Mouse (Mus musculus) kidney, postnatal 0 days (tissue): Measurements from ENCODE around the gene Ccdc86. TPM values are rescaled to one million over a fixed set of nuclear protein-coding genes. Genes with fewer than 3 reads are reported as not detected.

Experiments used
- ATAC-seq: fragments of 200-750 bp; cut with Nextera tagmentation; replicated peaks from 2 replicates; pipeline ENCODE4 v1.8.0; 2017; ENCODE audit warnings: low read depth, moderate number of reproducible peaks, moderate TSS enrichment, moderate library complexity; ENCODE audit not compliant: low FRiP score
- DNase-seq: peaks from one replicate; pipeline ENCODE4 v3.0.0-alpha.2; 2016; ENCODE audit warnings: low spot score
- H3K27ac ChIP-seq: fragments of 300-500 bp; sonication (generic); 2 replicates; pipeline ENCODE4 v1.5.1; 2014; ENCODE audit warnings: mild to moderate bottlenecking
- H3K27me3 ChIP-seq: fragments of 300-500 bp; sonication (generic); 2 replicates; pipeline ENCODE4 v1.6.1; 2014; ENCODE audit warnings: low read length, mixed read lengths; ENCODE audit not compliant: insufficient read depth
- H3K36me3 ChIP-seq: fragments of 300-500 bp; sonication (generic); 2 replicates; pipeline ENCODE4 v1.6.1; 2014; ENCODE audit warnings: low read length, mixed read lengths; ENCODE audit not compliant: insufficient read depth
- H3K4me1 ChIP-seq: fragments of 300-500 bp; sonication (generic); replicated peaks from 2 replicates; pipeline ENCODE4 v1.6.1; 2014; ENCODE audit warnings: antibody characterized with exemption, low read length, mixed read lengths; ENCODE audit not compliant: insufficient read depth
- H3K4me2 ChIP-seq: fragments of 300-500 bp; sonication (generic); 2 replicates; pipeline ENCODE4 v1.6.1; 2014; ENCODE audit warnings: mild to moderate bottlenecking, low read length, moderate library complexity, mixed read lengths
- H3K4me3 ChIP-seq: fragments of 300-500 bp; sonication (generic); replicated peaks from 2 replicates; pipeline ENCODE4 v1.5.1; 2014; ENCODE audit warnings: low read depth, low read length
- H3K9ac ChIP-seq: fragments of 300-500 bp; sonication (generic); 2 replicates; pipeline ENCODE4 v1.6.1; 2014; ENCODE audit warnings: low read depth, low read length
- H3K9me3 ChIP-seq: fragments of 300-500 bp; sonication (generic); replicated peaks from 2 replicates; pipeline ENCODE4 v1.6.1; 2016; ENCODE audit warnings: low read length, inconsistent platforms, mixed read lengths
- CTCF ChIP-seq: IDR thresholded peaks from 2 replicates; pipeline ENCODE4 v1.5.1; 2016; ENCODE audit warnings: antibody characterized with exemption, low read depth, mild to moderate bottlenecking, moderate library complexity
- WGBS: fragments of 180-500 bp; shearing (Covaris S2); extraction: QIAGEN DNeasy Blood & Tissue Kit; methylation state at CpG from one replicate; pipeline ENCODE4 v1.1.7; 2014; 5-methylcytosine and 5-hydroxymethylcytosine counted together
- polyA plus RNA-seq: library from polyadenylated mRNA; unstranded; fragments of >200 nt; fragmentation: Nextera tagmentation; extraction: Ambion mirVana; gene quantifications from 2 replicates; pipeline ENCODE4 v1.2.1, GENCODE M21; 2015

Gene Ccdc86
- polyA plus RNA-seq, 1 experiment from 2014 or later = 22.9 TPM

DNA sequence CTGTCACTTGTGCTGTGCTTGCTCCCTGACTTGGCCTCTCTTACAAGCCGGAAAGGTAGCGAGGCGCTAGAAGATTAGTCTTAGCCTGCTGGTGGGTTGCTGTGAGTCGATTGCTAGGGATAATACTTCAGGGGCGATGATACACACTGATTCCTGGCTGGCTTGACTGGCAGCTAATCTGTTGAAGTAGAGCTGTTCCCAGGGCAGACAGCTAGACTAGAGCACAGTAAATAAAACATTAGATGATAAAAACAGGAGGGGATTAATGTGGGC lies 43.4 kb downstream of the Ccdc86 start:
- Histone ChIP-seq H3K4me2 (no peak overlapping the region), H3K36me3 (peaks cover 42% of the 10 kb centered on the region), H3K4me3 (no peak overlapping the region), H3K27me3 (no peaks in the 10 kb centered on the region), H3K27ac (peak overlapping the region; percentile 82), H3K9ac (no peak overlapping the region), H3K4me1 (peaks cover 5% of the 10 kb centered on the region; the same call in 1 of the 2 replicates), H3K9me3 (no peaks in the 10 kb centered on the region)
- 50% methylated on average over 5 of the region's 5 CpGs for WGBS
- DNase-seq = no peak
- TF ChIP-seq CTCF = no peak
- no peak for ATAC-seq

DNA sequence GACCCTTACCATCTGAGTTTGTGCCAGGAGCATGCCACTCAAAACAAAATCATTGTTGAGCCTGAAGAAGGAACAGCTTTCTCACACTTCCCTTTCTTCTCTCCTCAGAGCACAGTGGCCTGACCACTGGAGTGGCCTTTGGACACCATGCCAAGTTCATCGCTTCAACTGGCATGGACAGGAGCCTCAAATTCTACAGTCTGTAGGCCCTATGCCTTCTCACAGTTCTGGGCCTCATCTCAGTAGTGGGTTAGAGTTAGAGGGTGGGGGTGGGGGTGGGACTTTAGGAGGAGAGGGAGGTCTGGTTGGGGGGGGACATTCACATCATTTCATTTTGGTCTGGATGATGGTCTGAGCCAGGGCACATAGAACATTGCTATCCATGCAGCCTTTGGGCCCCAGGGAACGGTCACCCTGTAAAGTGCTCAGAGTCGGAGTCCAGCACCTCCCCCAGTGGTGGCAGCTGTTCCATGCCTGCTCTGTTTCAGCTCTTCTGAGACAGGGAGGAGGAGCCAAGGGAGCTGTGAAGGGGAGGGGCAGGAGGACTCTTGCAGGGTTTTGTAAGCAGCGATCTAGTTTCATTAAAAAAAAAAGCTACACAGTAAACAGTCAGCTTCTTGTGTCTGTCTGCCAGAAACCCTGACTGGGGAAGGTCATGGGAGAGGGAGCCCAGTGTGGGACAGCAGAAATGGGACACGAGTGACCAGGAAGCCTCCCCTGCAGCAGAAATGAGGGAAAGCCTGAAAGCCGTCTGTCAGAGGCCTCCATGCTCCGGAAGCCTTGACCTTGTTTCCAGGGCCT lies 43.9 kb downstream of the Ccdc86 start:
- no peaks in the 10 kb centered on the region for H3K9me3 ChIP-seq
- H3K9ac ChIP-seq = no peak overlapping the region
- ATAC-seq (peak; percentile 85), DNase-seq (peak; percentile 95)
- H3K4me3 ChIP-seq = no peak overlapping the region
- peaks cover 5% of the 10 kb centered on the region; the same call in 1 of the 2 replicates for H3K4me1 ChIP-seq
- H3K4me2 ChIP-seq = no peak overlapping the region
- no peaks in the 10 kb centered on the region for H3K27me3 ChIP-seq
- peaks cover 47% of the 10 kb centered on the region for H3K36me3 ChIP-seq
- H3K27ac ChIP-seq = peak overlapping the region; percentile 82
- peak; percentile 34; the same call in 1 of the 2 replicates for TF ChIP-seq CTCF
- WGBS = 28% methylated on average over 7 of the region's 7 CpGs

DNA sequence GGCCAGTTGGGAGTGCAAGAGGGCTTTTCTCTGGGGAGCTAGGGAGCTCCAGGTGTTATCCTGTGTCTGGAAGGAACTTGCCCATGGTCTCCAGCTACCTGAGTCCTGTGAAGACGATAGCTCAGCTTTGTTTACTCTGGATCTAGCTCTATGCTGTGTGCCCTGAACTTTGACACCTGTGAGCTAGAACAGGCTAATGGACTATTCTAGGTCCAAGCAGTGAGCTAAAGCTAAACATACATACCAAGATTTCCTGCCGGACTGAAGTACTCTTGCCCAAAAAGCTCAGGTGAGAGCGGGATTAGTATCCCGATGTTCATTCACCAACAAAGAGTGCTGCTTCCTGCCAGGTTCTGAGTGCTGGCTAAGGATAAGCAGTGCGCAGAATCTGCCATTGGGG lies 44.6 kb downstream of the Ccdc86 start:
- no peaks in the 10 kb centered on the region for H3K9me3 ChIP-seq
- H3K4me2 ChIP-seq = no peak overlapping the region
- H3K27ac ChIP-seq = peak overlapping the region; percentile 82; the same call in 1 of the 2 replicates
- H3K36me3 ChIP-seq = peaks cover 53% of the 10 kb centered on the region
- no peak overlapping the region for H3K9ac ChIP-seq
- H3K4me1 ChIP-seq = peaks cover 5% of the 10 kb centered on the region; the same call in 1 of the 2 replicates
- TF ChIP-seq CTCF = no peak
- WGBS = 79% methylated on average over 5 of the region's 5 CpGs
- DNase-seq (no peak), ATAC-seq (no peak)
- H3K27me3 ChIP-seq = no peaks in the 10 kb centered on the region
- no peak overlapping the region for H3K4me3 ChIP-seq

- H3K9ac ChIP-seq = no peak overlapping the region
- DNase-seq (no peak), ATAC-seq (no peak)
- H3K27me3 ChIP-seq = no peaks in the 10 kb centered on the region
- H3K36me3 ChIP-seq = peaks cover 63% of the 10 kb centered on the region
- no peak overlapping the region for H3K4me3 ChIP-seq
- no peak for TF ChIP-seq CTCF
- H3K9me3 ChIP-seq = no peaks in the 10 kb centered on the region
- H3K27ac ChIP-seq = no peak overlapping the region
- no peak overlapping the region for H3K4me2 ChIP-seq
- H3K4me1 ChIP-seq = peaks cover 14% of the 10 kb centered on the region; the same call in 1 of the 2 replicates
- 92% methylated on average over 5 of the region's 5 CpGs for WGBS
Measured at GRCm38 (mm10) chr19:10901046-10901445, 48.0 kb downstream of the Ccdc86 start.

- H3K9ac ChIP-seq = no peak overlapping the region
- 81% methylated on average over 6 of the region's 6 CpGs for WGBS
- H3K36me3 ChIP-seq = peaks cover 63% of the 10 kb centered on the region
- H3K27ac ChIP-seq = no peak overlapping the region
- DNase-seq (no peak), ATAC-seq (no peak)
- H3K4me3 ChIP-seq = no peak overlapping the region
- H3K4me1 ChIP-seq = peaks cover 10% of the 10 kb centered on the region; the same call in 1 of the 2 replicates
- H3K4me2 ChIP-seq = no peak overlapping the region
- TF ChIP-seq CTCF = no peak
- H3K9me3 ChIP-seq = no peaks in the 10 kb centered on the region
- H3K27me3 ChIP-seq = no peaks in the 10 kb centered on the region
Measured at GRCm38 (mm10) chr19:10900315-10900714, 48.8 kb downstream of the Ccdc86 start.

DNA sequence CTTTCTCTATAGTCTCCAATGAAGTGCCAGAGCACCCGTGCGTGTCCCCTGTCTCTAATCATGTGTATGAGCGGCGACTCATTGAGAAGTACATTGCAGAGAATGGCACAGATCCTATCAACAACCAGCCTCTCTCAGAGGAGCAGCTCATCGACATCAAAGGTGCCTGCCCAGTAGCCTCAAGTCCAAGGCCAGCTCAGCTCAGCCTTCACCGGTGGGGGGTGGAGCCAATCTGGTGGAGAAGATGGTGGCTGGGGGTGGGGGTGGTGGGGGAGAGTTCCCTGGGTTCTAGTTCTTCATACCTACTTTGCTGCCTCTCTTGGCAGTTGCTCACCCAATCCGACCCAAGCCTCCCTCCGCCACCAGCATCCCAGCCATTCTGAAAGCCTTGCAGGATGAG lies 51.6 kb downstream of the Ccdc86 start:
- no peak for DNase-seq
- Histone ChIP-seq H3K9me3 (no peaks in the 10 kb centered on the region), H3K4me3 (no peak overlapping the region), H3K27me3 (no peaks in the 10 kb centered on the region), H3K9ac (0 out of 2 replicates have a peak overlapping the region, but pooled peaks have one; percentile 91), H3K36me3 (peaks cover 40% of the 10 kb centered on the region), H3K4me2 (no peak overlapping the region), H3K4me1 (peaks cover 10% of the 10 kb centered on the region; the same call in 1 of the 2 replicates), H3K27ac (no peak overlapping the region)
- no peak for TF ChIP-seq CTCF
- WGBS = 73% methylated on average over 8 of the region's 8 CpGs
- ATAC-seq = no peak
